In genomic region chr3:137940757-137941156, GRCm38 (mm10) we compare ENCODE assay signal across 11 mouse cellular contexts. TPM values are rescaled to one million over a fixed set of nuclear protein-coding genes. Genes with fewer than 3 reads are reported as not detected.
DNase-seq lines count a peak whose midpoint lies in the region; ATAC-seq and TF ChIP-seq lines count a peak whose summit lies in the region.
"Had no signal": no experiment of that assay in that cellular context is flagged by ENCODE, and none has a peak within 500 bp of the region (broad histone marks: within the 10 kb centered on the region; RNA-seq: fewer than 3 reads in every experiment).

No protein-coding gene starts in this region.

- intact Hi-C loops in left cerebral cortex, postnatal 4 days (cut with DNase I), result no loop called here

- no peak for TF ChIP-seq CTCF in liver, postnatal 0 days (IDR thresholded peaks at IDR 0.05; ENCODE audit: low read depth)

- H3K9me3 ChIP-seq in embryonic facial prominence, embryonic 14.5 days (ENCODE audit: control insufficient read depth, low read length), result no peaks in the 10 kb centered on the region
- no peaks in the 10 kb centered on the region for H3K9me3 ChIP-seq in embryonic facial prominence, embryonic 10.5 days
- H3K9me3 ChIP-seq in heart, embryonic 13.5 days, result no peaks in the 10 kb centered on the region
- no peaks in the 10 kb centered on the region for H3K9me3 ChIP-seq in liver, postnatal 0 days (ENCODE audit: low read length)
- H3K9me3 ChIP-seq: neural tube, embryonic 13.5 days had no signal

- DNase-seq in embryonic facial prominence, embryonic 14.5 days (ENCODE audit: low spot score), result peak; percentile 16
- DNase-seq in embryonic facial prominence, embryonic 10.5 days (ENCODE audit: low spot score), result no peak
- DNase-seq in adrenal gland, adult 8-10 months, result peak; percentile 75
- peak; percentile 55 for DNase-seq in liver, postnatal 0 days
- no peak for DNase-seq in embryo, embryonic 11 days
- DNase-seq in B cell, adult 2 months, result no peak
- DNase-seq in left cerebral cortex, postnatal 4 days, result no peak
- DNase-seq: thymus, postnatal 25 days had no signal

- 65% methylated on average over 4 of the region's 4 CpGs for WGBS in embryonic facial prominence, embryonic 14.5 days
- 82% methylated on average over 4 of the region's 4 CpGs for WGBS in embryonic facial prominence, embryonic 10.5 days
- WGBS in heart, embryonic 13.5 days, result 12% methylated on average over 4 of the region's 4 CpGs
- 32% methylated on average over 4 of the region's 4 CpGs for WGBS in liver, postnatal 0 days (ENCODE audit: insufficient replicate concordance)

- H3K4me2 ChIP-seq in embryonic facial prominence, embryonic 14.5 days (ENCODE audit: low read depth, low read length), result no peak overlapping the region
- peak overlapping the region; percentile 33 for H3K4me2 ChIP-seq in heart, embryonic 13.5 days
- peak overlapping the region; percentile 16 for H3K4me2 ChIP-seq in liver, postnatal 0 days (ENCODE audit: low read depth, low read length)
- H3K4me2 ChIP-seq: neural tube, embryonic 13.5 days had no signal

- no peak overlapping the region for H3K9ac ChIP-seq in embryonic facial prominence, embryonic 14.5 days (ENCODE audit: low read depth, low read length)
- H3K9ac ChIP-seq in heart, embryonic 13.5 days, result no peak overlapping the region
- 0 out of 2 replicates have a peak overlapping the region, but pooled peaks have one; percentile 26 for H3K9ac ChIP-seq in liver, postnatal 0 days (replicated peaks)
- H3K9ac ChIP-seq: neural tube, embryonic 13.5 days had no signal

- H3K4me1 ChIP-seq in embryonic facial prominence, embryonic 14.5 days (ENCODE audit: control insufficient read depth, insufficient read depth, low read length), result no peaks in the 10 kb centered on the region
- peaks cover 18% of the 10 kb centered on the region for H3K4me1 ChIP-seq in embryonic facial prominence, embryonic 10.5 days
- peaks cover 36% of the 10 kb centered on the region for H3K4me1 ChIP-seq in heart, embryonic 13.5 days
- peaks cover 45% of the 10 kb centered on the region for H3K4me1 ChIP-seq in liver, postnatal 0 days (ENCODE audit: insufficient read depth)

- no peak for ATAC-seq in embryonic facial prominence, embryonic 14.5 days (ENCODE audit: low read depth)
- ATAC-seq in heart, embryonic 13.5 days (ENCODE audit: extremely low read depth, insufficient number of reproducible peaks, low FRiP score, low TSS enrichment), result peak; percentile 81; the same call in 1 of the 2 replicates
- ATAC-seq in liver, postnatal 0 days, result peak; percentile 87

- no peaks in the 10 kb centered on the region for H3K27me3 ChIP-seq in embryonic facial prominence, embryonic 14.5 days (replicated peaks; ENCODE audit: control insufficient read depth, insufficient read depth, low read length)
- H3K27me3 ChIP-seq in embryonic facial prominence, embryonic 10.5 days (replicated peaks; ENCODE audit: low read depth, poor library complexity, severe bottlenecking), result no peaks in the 10 kb centered on the region
- H3K27me3 ChIP-seq in heart, embryonic 13.5 days (replicated peaks), result no peaks in the 10 kb centered on the region
- H3K27me3 ChIP-seq in liver, postnatal 0 days (ENCODE audit: insufficient read depth, low read length), result no peaks in the 10 kb centered on the region
- H3K27me3 ChIP-seq: neural tube, embryonic 13.5 days had no signal

- H3K27ac ChIP-seq in embryonic facial prominence, embryonic 14.5 days (replicated peaks; ENCODE audit: low read depth, low read length), result no peak overlapping the region
- no peak overlapping the region for H3K27ac ChIP-seq in embryonic facial prominence, embryonic 10.5 days (replicated peaks)
- peak overlapping the region; percentile 91 for H3K27ac ChIP-seq in heart, embryonic 13.5 days (replicated peaks)
- peak overlapping the region; percentile 55 for H3K27ac ChIP-seq in liver, postnatal 0 days (ENCODE audit: low read depth)
- H3K27ac ChIP-seq: macrophage; neural tube, embryonic 13.5 days had no signal

- H3K36me3 ChIP-seq in embryonic facial prominence, embryonic 14.5 days (ENCODE audit: control insufficient read depth, insufficient read depth, low read length), result no peaks in the 10 kb centered on the region
- H3K36me3 ChIP-seq in embryonic facial prominence, embryonic 10.5 days (replicated peaks), result no peaks in the 10 kb centered on the region
- H3K36me3 ChIP-seq in heart, embryonic 13.5 days, result peaks cover 19% of the 10 kb centered on the region
- peaks cover 26% of the 10 kb centered on the region for H3K36me3 ChIP-seq in liver, postnatal 0 days (replicated peaks; ENCODE audit: insufficient read depth, low read length)
- H3K36me3 ChIP-seq: neural tube, embryonic 13.5 days had no signal

- TF ChIP-seq EP300 in liver, postnatal 0 days (IDR thresholded peaks at IDR 0.05; ENCODE audit: low read depth), result peak; percentile 92

- no peak overlapping the region for H3K4me3 ChIP-seq in embryonic facial prominence, embryonic 14.5 days (ENCODE audit: low read depth, low read length)
- H3K4me3 ChIP-seq in embryonic facial prominence, embryonic 10.5 days, result no peak overlapping the region
- no peak overlapping the region for H3K4me3 ChIP-seq in heart, embryonic 13.5 days
- H3K4me3 ChIP-seq in liver, postnatal 0 days (ENCODE audit: low read depth, low read length), result no peak overlapping the region
- H3K4me3 ChIP-seq: neural tube, embryonic 13.5 days had no signal

RNA-seq across cellular contexts. Expression of gene Lamtor3, which starts 22.5 kb away (rescaled TPM):
- 108 and 112 TPM in 2 replicates for polyA plus RNA-seq in embryonic facial prominence, embryonic 14.5 days (2014; fragmentation: Nextera tagmentation; extraction: Ambion mirVana)
- 86.7 and 88.8 TPM in 2 replicates for polyA plus RNA-seq in embryonic facial prominence, embryonic 10.5 days (2016; fragmentation: Nextera tagmentation; extraction: Ambion mirVana)
- total RNA-seq in adrenal gland, adult 8-10 months (2022), result 10 to 100 TPM; 62.8 to 80.3 (median 71.5) TPM
- polyA plus RNA-seq in heart, embryonic 13.5 days (2015; fragmentation: Nextera tagmentation; extraction: Ambion mirVana), result 85.4 and 105 TPM in 2 replicates
- 44.3 and 46.5 TPM in 2 replicates for polyA plus RNA-seq in liver, postnatal 0 days (2015; fragmentation: Nextera tagmentation; extraction: Ambion mirVana)
- 10 to 100 TPM; 69.0 to 73.3 TPM for total RNA-seq in left cerebral cortex, postnatal 4 days (2021)

RNA-seq across cellular contexts. Expression of gene Dapp1, which starts 40.6 kb away (rescaled TPM):
- 9.0 and 9.4 TPM in 2 replicates for polyA plus RNA-seq in embryonic facial prominence, embryonic 14.5 days (2014; fragmentation: Nextera tagmentation; extraction: Ambion mirVana)
- 2.1 and 2.3 TPM in 2 replicates for polyA plus RNA-seq in embryonic facial prominence, embryonic 10.5 days (2016; fragmentation: Nextera tagmentation; extraction: Ambion mirVana)
- total RNA-seq in adrenal gland, adult 8-10 months (2022), result 10 to 100 TPM in 1 of 4 experiments, 1 to 10 TPM in 3; 3.9 to 11.2 (median 7.0) TPM
- polyA plus RNA-seq in heart, embryonic 13.5 days (2015; fragmentation: Nextera tagmentation; extraction: Ambion mirVana), result 13.0 and 14.5 TPM in 2 replicates
- polyA plus RNA-seq in liver, postnatal 0 days (2015; fragmentation: Nextera tagmentation; extraction: Ambion mirVana), result 9.6 and 10.3 TPM in 2 replicates
- total RNA-seq in left cerebral cortex, postnatal 4 days (2021), result 1 to 10 TPM; 4.7 to 4.8 TPM

Comparison
In these comparisons a context has a peak if more than half of its experiments do, and no peak if none do; other contexts are left out.
1. DNase-seq: peak in embryonic facial prominence, embryonic 14.5 days (single experiment), adrenal gland, adult 8-10 months (single experiment) and liver, postnatal 0 days (single experiment); none in embryonic facial prominence, embryonic 10.5 days (single experiment), embryo, embryonic 11 days (single experiment), B cell, adult 2 months (0 of 2) and left cerebral cortex, postnatal 4 days (single experiment).
2. H3K27ac ChIP-seq: peak in heart, embryonic 13.5 days (single experiment) and liver, postnatal 0 days (single experiment); none in embryonic facial prominence, embryonic 14.5 days (single experiment) and embryonic facial prominence, embryonic 10.5 days (single experiment).